Mouse (Mus musculus) megakaryocyte-erythroid progenitor cell, adult 5-6 weeks (primary cell): ENCODE results near the gene Chn1. TPM values are rescaled to one million over a fixed set of nuclear protein-coding genes. Genes with fewer than 3 reads are reported as not detected.

ENCODE experiments used
- ATAC-seq: replicated peaks from 2 replicates; pipeline ENCODE4 v1.8.0; 2016; ENCODE audit warnings: mild to moderate bottlenecking, inconsistent platforms; ENCODE audit not compliant: severe bottlenecking, poor library complexity, low FRiP score, low TSS enrichment
- total RNA-seq, 2 experiments: library from RNA; stranded (forward) in 1 of 2; stranded (reverse) in 1 of 2; fragments of 200-1000, 215-1000 nt in 1 of 2; fragments of >200 nt in 1 of 2; fragmentation: Nextera tagmentation in 1 of 2; gene quantifications; 2 replicates each; pipeline ENCODE4 v1.2.3; 2014 to 2017

Chn1 gene
- total RNA-seq, 2 experiments from 2014 or later, result not detected

DNA sequence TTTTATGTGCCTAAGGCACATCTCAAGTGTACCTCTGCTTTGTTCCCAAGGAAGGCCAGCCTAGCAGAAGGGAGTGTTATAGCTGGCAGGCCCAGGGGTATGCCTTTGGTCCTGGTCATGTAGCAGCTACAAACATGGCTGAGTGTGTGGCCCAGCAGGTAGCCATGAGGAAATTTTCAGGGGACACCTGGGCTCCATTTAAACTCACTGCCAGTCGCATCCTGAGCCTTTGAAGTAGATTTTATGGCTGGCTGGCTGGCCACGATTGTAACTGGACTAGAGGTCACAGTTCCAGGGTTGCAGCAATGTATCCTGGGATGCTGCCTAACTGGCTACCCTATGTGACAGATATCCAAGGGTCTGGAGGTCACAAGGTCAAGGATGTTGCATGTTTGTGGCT is 174.5 kb downstream of the Chn1 start:
- no peak for ATAC-seq

DNA sequence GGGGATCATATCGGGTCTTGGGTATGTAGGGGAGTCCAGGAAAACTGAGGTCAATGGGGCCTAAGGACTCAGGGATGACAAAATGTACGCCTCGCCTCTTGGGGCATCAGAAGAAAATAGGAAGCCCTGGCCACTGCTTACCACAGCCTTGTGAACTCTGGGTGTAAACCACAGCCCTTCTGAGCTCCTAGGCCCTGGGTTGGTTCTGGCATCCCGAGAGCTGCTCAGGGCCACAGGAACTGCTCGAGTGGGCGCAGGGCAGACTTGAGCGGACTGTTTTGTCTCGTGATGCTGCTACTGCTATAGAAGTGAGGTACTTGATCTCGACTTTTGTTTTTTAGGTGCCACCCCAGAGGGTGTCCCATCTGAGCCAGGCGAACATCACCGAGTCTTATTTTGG is 177.4 kb downstream of the Chn1 start:
- ATAC-seq, result no peak

DNA sequence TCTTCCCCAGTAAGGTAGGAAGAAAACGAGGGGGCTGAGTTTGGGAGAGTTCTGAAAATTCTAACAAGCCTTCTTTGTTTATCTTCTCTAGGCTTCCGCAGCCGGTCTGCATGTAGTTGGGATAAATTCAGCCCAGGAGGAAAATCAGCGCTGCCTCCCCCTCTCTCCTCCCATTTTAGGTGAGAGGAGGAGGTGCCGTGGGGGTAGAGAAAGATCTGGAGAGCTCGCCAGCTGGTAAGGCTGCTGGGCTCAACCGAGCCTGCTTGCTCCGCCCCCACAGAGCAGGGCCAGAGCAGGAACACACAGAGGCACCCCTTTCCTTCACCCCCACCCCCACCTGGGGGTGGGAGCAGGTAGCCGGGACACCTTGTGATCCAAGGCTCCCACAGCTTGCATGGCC is 178.4 kb downstream of the Chn1 start:
- no peak for ATAC-seq

DNA sequence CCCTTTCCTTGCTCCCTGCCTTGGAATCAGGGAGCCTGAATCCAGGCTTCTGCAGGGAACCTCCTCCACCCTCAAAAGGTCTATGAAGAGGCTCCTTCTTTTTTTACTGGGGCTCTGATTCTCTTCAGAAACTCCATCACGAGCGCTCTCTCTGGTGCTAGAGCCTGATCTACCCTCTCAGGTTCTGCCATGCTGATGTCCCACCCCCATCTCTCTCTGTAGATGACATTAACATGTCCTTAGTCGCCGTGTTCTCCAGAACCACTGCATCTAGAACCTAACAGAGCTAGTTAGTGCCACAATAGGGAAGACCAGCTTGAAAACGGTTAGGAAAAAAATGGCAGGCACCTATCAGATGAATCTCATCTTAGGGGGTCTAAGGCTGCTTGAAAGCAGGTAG is 178.8 kb downstream of the Chn1 start:
- ATAC-seq, result no peak

DNA sequence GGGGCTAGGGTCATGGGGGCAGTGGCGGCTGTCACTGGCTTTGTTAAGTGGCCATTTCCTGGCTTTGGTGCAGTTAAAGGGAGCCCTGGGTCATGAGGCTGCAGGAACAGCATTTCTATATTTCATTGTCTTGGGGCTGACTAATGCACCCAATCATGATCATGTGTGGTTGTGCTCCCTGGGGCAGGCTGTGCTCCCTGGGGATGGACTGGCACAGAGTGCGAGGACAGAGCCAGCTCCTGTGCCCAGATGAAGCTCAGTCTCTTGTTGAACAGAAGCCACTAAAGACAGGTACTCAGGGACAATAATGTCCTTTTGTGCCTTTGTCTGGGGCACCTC is 182.1 kb downstream of the Chn1 start:
- ATAC-seq, result no peak

DNA sequence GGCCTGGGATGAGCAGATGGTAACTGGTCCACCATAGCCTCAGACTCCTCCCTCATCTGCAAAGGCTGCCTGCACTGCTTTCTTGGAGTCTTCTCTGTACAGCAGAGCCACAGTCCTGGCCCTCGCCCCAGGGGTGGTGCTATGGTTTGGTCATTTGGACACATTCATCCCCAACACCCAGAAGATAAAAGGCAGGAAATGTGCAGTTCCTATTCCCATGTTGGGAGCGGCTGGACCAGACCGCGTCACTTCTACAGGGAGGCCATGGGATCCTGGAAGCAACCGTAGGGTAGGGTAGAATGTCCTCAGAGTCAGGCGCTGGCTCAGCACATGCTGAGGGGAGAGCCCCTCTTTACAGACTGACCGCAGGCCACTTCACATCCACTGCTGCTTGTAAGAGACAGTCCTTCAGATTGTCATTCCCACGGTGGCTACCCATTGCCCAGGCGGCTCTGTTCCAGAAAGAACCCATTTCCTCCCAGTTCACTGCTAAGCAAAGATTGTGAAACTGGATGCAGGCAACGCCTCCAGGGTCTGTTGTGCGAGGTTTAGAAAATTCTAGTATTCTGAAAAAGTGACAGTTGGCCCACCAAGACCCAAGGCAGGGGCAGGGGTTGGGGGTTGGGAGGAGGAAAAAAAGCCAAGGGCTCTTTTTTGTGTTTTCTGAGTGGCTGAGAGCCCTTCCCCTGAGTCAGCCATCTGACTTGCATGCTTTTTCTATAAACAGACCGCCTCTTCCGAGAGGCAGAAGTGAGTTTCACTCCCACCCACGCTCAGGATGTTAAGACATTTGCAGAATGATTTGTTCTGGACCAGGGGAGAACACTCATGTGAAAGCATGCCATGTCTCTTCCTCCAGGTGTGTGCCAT is 182.7 kb downstream of the Chn1 start:
- ATAC-seq, result no peak

DNA sequence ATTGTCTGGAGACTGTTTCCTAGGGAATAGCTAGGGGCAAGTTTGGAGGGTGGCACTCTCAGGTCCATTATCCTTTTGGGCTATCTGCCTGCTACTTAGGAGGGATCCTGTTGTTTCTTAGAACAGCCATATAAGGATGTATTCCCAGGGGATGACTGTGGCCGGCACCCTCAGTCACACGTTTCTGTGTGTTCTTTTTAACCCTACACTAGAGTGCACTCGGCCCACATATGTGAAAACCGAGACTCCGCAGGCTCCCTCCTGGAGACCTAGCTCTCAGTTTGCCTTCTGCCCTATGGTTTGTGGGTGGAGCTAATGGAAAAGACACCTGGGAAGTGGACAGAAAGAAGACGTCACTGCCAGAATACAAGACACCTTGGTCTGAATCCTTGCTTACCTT is 183.9 kb downstream of the Chn1 start:
- ATAC-seq, result no peak

DNA sequence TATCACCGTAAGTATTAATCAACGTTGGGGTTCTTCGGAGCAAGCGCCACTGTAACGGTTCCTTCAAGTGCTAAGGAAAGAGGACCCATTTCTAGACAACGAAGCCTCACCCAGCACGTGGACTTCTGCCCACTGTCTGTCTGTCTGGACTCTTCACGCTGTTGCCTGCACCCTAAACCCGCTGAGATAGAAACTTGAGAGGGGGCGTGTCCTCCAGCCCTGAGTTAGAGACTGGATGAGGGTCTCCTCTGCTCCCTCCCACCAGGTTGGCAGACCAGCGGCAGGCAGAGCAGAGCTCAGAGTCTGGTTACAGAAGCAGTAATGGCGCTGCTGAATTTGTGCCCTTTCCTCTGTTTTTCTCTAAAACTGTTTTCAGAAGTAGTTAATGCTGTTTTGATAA is 185.0 kb downstream of the Chn1 start:
- no peak for ATAC-seq

DNA sequence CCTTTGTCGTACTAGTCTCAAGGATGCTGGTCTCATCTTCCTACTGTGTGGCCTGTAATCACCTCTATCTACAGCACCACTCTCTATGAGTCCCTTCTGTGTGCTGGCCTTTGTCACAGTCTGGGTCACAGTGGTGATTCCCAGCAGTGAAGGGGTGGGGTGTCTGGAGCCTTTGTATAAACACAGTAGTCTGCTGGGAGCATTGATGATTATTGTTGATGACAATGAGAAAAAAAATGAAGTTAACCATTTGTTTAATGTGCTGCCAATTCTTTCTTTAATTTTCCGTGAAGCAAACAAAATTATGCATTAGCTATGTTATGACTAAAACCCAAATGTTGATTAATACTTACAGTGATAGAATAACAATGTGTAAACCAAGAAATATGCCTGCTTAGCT is 186.2 kb downstream of the Chn1 start:
- no peak for ATAC-seq

DNA sequence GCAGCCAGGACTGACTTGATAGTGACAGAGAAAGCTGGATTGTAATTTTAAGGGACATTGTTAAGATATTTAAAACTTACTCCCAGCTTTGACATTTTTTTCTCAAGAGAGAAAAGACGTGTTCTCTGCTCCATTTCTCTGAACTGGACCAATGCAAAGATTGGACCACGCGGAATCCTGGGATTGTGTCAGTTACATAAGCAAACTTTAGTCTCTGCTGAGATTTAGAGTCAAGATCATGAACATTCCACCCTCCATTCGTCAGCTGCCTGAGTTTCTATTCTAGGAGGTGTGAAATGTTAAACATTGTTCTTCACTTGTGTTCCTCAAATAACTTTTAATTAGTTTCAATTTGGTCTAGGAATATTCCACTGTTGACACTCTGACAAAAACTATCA is 188.0 kb downstream of the Chn1 start:
- ATAC-seq, result no peak

DNA sequence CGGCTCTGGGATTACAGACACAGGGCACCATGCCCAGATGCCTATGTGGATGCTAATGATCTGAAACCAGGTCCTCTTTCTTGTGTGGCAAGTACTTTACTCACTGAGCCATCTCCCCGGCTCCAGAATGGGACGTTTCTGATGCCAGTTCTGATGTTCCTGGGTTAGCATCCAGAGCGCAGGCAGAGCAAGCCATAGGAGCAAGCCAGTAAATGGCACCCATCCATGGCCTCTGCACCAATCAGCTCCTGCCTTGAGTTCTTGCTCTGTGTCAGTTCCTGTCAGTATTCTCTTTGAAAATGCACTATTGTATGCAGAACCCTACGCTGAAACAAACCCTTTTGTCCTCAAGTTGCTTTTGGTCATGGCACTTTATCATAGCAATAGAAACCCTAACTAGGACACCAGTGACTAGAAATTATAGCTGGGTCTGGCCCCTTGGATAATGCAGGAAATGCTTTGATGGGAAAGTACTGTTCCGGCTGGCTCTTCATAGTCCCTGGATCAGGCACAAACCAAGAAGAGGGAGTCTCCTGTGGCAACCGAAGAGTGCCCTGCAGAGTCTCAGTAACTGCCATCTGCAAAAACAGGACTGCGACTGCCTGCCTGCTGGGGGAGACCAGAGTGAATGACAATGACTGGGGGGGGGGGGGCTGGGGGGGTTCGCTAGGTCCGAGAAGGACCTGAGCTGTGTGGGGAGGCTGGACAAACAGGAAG is 188.6 kb downstream of the Chn1 start:
- no peak for ATAC-seq

DNA sequence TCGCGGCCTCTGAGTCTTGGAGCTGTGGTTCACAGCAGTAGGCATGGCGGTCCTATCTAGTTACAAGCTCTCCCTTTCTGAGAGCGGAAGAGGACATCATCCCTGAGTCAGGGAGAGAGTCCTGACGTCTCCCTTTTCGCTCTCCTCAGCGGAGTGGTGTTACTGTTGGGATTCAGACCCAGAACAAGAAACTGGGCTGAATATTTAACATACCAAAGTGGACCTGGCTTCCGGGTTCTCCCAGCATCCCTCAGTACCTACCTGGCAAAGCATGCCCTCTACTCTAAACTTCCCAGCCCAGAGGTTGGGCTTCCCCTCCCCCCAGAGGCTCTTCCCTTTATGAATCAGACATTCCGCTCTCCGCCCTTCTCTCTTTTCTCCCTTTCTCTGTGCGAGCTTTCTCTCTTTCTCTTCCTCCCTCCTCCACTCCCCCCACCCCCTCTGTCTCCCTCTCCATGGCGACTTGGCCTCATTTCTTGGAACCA is 189.8 kb downstream of the Chn1 start:
- ATAC-seq, result no peak

DNA sequence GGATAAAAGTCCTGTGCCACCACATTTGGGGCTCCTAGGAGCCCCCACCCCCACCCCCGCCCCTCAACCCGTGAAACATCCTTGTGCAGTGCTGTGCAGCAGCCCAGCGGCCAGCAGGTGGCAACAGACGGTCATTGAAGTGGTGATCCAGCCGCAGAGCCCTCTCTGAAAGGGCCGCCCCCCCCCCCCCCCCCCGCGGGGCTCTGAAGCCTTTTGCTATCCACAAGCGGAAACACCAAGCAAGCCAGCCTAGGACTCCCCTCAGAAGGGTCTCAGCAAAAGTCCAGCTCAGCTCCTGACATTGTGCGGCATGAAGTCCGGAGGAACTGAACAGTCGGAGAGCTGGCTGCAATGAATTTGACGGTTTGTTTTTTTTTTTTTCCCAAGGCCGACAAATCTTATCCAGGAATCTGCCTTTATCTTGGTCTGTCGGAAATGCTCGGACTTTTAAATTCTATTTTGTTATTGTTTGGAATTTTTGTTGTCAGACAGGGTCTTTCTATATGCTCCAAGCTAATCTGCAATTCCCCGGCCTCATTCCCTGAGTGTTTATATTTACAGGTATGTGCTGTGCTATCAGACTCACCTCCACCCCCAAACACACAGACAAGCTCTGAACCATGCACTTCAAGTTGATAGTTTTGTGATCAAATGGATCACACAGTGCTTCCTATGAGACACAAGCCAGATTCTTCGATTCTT is 190.3 kb downstream of the Chn1 start:
- peak; percentile 81 for ATAC-seq

DNA sequence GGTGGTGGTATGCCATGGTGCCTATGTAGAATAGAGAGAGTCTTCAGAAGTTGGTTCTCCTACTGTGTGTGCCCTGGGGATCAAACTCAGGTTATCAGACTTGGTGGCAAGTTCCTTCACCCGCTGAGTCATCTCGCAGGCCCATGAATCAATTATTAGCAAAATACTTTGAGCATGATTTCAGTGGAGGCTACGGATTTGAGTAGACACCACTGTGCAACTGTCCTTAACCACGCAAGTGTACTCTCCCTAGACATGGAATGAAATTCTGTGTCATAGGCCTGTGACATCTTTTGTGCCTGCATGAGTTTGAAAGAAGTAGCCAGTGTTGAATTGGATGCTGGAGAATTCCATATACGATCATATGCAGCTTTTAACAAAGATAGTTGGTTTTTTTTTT is 194.4 kb downstream of the Chn1 start:
- no peak for ATAC-seq

DNA sequence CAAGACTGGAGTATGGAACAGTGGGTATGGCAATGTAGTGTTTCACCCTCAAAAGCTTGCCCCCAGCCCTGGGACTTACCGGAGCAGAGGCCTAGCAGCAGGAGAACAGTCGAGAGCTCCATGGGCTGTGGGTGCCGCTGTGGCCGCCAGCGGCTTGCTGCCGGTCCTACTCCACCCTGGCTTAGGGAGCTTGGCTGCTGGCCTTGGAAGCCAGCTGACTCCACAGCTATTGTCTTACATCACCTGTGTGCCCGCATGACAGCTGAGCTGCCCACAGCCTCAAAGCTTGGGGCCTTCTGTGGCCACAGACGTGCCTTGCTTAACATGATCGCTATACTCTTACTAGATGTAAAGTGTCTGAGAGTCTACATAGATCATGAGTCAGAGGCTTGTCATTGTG is 195.0 kb downstream of the Chn1 start, which contains the start of gene Chrna1:
Gene Chrna1, minus strand, starts transcription at position 173 of the 400 bp plus-strand sequence.
- no peak for ATAC-seq

DNA sequence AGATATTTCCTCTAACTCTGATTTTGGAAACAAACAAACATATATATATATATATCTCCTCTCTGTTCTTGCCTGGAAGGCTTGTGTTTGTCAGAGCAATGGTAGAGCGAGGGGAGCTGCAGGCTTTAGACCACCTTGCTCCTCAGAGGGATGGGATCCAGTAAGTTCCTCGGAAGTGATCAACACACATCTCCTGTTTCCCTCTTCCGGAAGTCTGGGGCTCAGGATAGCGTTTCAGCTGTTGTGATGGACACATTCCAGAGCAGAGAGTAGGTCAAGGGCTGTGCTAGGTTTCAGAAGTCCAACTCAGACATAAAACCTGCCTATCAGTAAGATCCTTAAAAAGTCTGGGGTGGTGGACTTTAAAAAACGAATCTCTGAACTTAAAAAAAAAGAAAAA is 196.0 kb downstream of the Chn1 start:
- ATAC-seq, result no peak

DNA sequence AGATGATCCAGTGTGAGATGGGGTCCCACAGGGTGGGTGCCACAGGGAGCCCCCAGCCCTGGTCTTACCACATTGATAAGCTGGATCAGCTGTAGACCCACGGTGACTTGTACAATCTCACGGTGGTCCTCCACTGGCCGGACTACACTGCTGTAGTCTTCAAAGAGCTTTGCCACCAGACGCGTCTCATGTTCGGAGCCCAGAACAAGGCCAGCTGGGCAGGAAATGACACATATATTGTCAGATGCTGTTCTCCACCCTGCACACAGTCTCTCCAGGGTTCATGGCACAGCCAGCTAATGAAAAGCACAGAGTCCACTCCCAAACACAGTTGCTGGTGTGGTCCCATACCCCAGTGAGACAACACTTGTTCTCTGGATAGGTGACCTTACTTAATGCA is 200.7 kb downstream of the Chn1 start:
- ATAC-seq, result no peak

DNA sequence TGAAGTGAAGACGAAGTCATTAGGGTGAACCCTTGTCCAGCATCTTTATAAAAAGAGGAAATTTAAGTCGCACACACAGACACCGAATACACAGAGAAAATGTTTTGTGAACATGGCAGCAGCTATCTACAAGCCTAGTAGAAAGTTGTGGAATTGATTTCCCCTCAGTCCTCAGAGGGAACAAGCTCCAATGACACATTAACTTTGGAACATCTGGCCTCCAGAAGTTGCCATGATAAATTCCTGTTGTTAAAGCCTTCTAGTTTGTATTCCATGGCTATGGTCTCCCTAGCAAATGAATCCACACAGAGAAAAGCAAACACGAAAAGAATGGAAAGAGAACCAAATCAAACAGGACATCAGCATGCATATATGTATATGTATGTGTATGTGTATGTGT is 201.6 kb downstream of the Chn1 start:
- ATAC-seq, result no peak

DNA sequence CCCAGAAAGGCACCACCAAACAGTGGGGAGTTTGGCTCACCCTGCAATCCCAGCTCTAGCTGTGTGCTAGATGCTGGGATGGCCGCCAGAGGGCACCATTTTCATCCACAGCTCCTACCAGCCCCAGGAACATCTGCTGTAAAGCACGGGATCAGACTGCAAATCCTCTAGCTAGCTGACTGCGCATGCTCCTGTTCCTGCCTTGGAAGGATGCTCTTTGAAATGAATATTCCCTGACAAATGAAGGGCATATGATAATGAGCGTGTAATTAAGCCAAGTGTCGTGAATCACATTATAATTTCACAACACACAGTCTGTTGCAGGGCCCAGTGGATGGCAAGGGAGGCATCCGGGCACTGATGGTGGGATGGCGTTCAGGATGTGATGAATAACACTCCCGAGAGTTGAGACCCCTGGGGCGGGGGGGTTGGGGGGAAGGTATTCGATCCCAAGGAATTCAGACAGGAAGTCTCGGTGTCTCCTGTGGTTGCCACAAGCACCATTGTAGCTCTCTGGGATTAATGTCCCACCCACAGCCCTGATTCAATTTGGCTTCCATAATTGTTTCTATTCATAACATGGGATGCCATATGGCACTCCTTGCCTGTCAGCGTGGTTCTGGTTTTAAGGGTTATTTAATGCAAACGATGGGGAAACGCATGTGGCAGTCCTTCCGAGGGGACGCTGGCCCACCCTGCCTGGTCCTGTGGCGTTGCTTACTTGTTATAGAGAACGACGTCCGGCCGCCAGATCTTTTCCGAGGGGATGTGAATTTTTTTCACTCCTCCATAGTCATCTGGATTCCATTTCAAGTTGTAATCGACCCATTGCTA is 202.4 kb downstream of the Chn1 start:
- peak; percentile 84 for ATAC-seq

DNA sequence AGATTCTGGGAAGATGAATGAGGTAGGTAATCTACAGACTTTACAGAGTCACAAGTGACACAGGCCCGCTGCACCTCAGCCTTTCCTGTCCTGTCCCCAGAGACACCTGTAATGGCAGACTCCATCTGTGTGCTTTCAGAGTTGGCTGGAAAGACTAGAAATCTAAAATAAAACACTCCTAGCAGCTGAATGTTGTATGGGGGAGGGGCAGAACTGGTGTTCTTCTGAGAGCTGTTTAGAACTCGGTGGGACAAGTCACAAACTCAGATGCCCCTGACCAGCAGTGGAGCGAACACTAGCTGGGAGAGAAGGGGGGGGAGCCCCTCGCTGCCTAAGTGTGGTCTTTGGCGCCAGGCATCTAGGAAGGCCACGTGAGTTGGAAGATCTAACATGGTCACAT is 203.2 kb downstream of the Chn1 start:
- no peak for ATAC-seq
